8 mouse cellular contexts compared by ENCODE assay signal in the genomic region with DNA sequence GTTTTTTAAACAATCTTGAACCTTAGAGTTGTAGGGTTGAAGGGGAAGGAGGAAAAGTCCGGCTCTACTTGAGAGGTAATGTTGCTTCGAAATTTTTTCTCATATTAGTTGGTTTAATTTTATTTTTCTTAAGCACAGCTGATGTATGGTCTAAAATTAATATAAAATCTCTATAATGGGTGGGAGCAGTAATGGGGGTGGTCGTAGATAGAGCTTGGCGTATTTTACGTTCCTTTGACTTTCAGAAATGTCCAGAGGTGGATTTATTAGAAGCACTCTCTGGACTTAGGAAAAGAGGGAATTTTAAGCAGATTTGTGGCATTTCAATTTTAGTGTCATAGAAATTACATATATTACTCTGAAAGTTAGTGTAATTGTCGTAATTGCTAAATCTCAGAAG. TPM values are rescaled to one million over a fixed set of nuclear protein-coding genes. Genes with fewer than 3 reads are reported as not detected.
A peak's percentile ranks its signal among the peaks of the same experiment; 100 is the strongest.
DNase-seq lines count a peak whose midpoint lies in the region; ATAC-seq and TF ChIP-seq lines count a peak whose summit lies in the region.
"Had no signal": no experiment of that assay in that cellular context is flagged by ENCODE, and none has a peak within 500 bp of the region (broad histone marks: within the 10 kb centered on the region; RNA-seq: fewer than 3 reads in every experiment).

No protein-coding gene starts in this region.

- no peaks in the 10 kb centered on the region for H3K4me1 ChIP-seq in lung, embryonic 14.5 days (ENCODE audit: insufficient read depth)
- no peaks in the 10 kb centered on the region; the same call in 1 of the 2 replicates for H3K4me1 ChIP-seq in lung, adult 2 months (ENCODE audit: control insufficient read depth, insufficient read depth, low read length)
- H3K4me1 ChIP-seq in forebrain, embryonic 15.5 days, result no peaks in the 10 kb centered on the region
- no peaks in the 10 kb centered on the region; the same call in 1 of the 2 replicates for H3K4me1 ChIP-seq in liver, embryonic 13.5 days (replicated peaks)
- H3K4me1 ChIP-seq in stomach, embryonic 16.5 days (ENCODE audit: control insufficient read depth, insufficient read depth, low read length), result no peaks in the 10 kb centered on the region

- peak overlapping the region; percentile 56; the same call in 1 of the 2 replicates for H3K4me3 ChIP-seq in lung, embryonic 14.5 days (ENCODE audit: low read depth, low read length)
- no peak overlapping the region for H3K4me3 ChIP-seq in lung, adult 2 months (replicated peaks; ENCODE audit: extremely low read depth, low read depth, low read length)
- H3K4me3 ChIP-seq in forebrain, embryonic 15.5 days, result no peak overlapping the region
- H3K4me3 ChIP-seq in liver, embryonic 13.5 days (replicated peaks), result peak overlapping the region; percentile 70
- peak overlapping the region; percentile 63 for H3K4me3 ChIP-seq in stomach, embryonic 16.5 days (replicated peaks; ENCODE audit: low read length)

- 71% methylated on average over 6 of the region's 6 CpGs for WGBS in lung, embryonic 14.5 days
- 82% methylated on average over 6 of the region's 6 CpGs for WGBS in lung, adult 2 months
- WGBS in forebrain, embryonic 15.5 days, result 95% methylated on average over 6 of the region's 6 CpGs
- WGBS in liver, embryonic 13.5 days (ENCODE audit: insufficient replicate concordance), result 72% methylated on average over 6 of the region's 6 CpGs
- 77% methylated on average over 6 of the region's 6 CpGs for WGBS in stomach, embryonic 16.5 days

- no peak for ATAC-seq in lung, embryonic 14.5 days (ENCODE audit: insufficient read depth)
- no peak for ATAC-seq in forebrain, embryonic 15.5 days (replicated peaks)
- no peak for ATAC-seq in liver, embryonic 13.5 days (ENCODE audit: low read depth)
- ATAC-seq in stomach, embryonic 16.5 days (ENCODE audit: insufficient read depth, low FRiP score), result no peak

- no peak overlapping the region for H3K9ac ChIP-seq in lung, embryonic 14.5 days
- no peak overlapping the region for H3K9ac ChIP-seq in forebrain, embryonic 15.5 days (replicated peaks)
- H3K9ac ChIP-seq in liver, embryonic 13.5 days, result no peak overlapping the region
- no peak overlapping the region for H3K9ac ChIP-seq in stomach, embryonic 16.5 days (ENCODE audit: low read length)

- H3K27ac ChIP-seq in lung, embryonic 14.5 days (ENCODE audit: low read depth), result no peak overlapping the region
- H3K27ac ChIP-seq in forebrain, embryonic 15.5 days (replicated peaks), result no peak overlapping the region
- no peak overlapping the region for H3K27ac ChIP-seq in liver, embryonic 13.5 days
- H3K27ac ChIP-seq in stomach, embryonic 16.5 days (ENCODE audit: low read length), result no peak overlapping the region

- no peak for DNase-seq in lung, embryonic 14.5 days
- DNase-seq in lung, adult 2 months, result no peak
- DNase-seq in liver, embryonic 13.5 days, result no peak
- DNase-seq in cerebellum, adult 8-10 months, result no peak
- DNase-seq in thymus, adult 18-20 months, result no peak

- no peaks in the 10 kb centered on the region for H3K36me3 ChIP-seq in lung, embryonic 14.5 days (ENCODE audit: insufficient read depth)
- H3K36me3 ChIP-seq in forebrain, embryonic 15.5 days, result no peaks in the 10 kb centered on the region
- no peaks in the 10 kb centered on the region for H3K36me3 ChIP-seq in liver, embryonic 13.5 days
- H3K36me3 ChIP-seq in stomach, embryonic 16.5 days (ENCODE audit: control insufficient read depth, insufficient read depth, low read length), result no peaks in the 10 kb centered on the region

- no peak for TF ChIP-seq CTCF in lung, embryonic 14.5 days (IDR thresholded peaks at IDR 0.05; ENCODE audit: low read depth)
- no peak for TF ChIP-seq CTCF in lung, adult 2 months (IDR thresholded peaks at IDR 0.05; ENCODE audit: insufficient read depth, low read length)

- no peak for TF ChIP-seq POLR2A in lung, adult 2 months (IDR thresholded peaks at IDR 0.05; ENCODE audit: borderline replicate concordance, extremely low read depth, low read depth, low read length)

- H3K27me3 ChIP-seq in lung, embryonic 14.5 days (ENCODE audit: insufficient read depth, low read length), result no peaks in the 10 kb centered on the region
- no peaks in the 10 kb centered on the region for H3K27me3 ChIP-seq in forebrain, embryonic 15.5 days
- no peaks in the 10 kb centered on the region for H3K27me3 ChIP-seq in liver, embryonic 13.5 days
- no peaks in the 10 kb centered on the region for H3K27me3 ChIP-seq in stomach, embryonic 16.5 days (ENCODE audit: control insufficient read depth, insufficient read depth, low read length)

- H3K4me2 ChIP-seq in lung, embryonic 14.5 days, result peak overlapping the region; percentile 55
- H3K4me2 ChIP-seq in forebrain, embryonic 15.5 days (replicated peaks), result peak overlapping the region; percentile 49
- H3K4me2 ChIP-seq in liver, embryonic 13.5 days, result peak overlapping the region; percentile 60
- peak overlapping the region; percentile 55 for H3K4me2 ChIP-seq in stomach, embryonic 16.5 days (ENCODE audit: low read depth, low read length)

- H3K9me3 ChIP-seq in lung, embryonic 14.5 days (ENCODE audit: low read depth, low read length), result no peaks in the 10 kb centered on the region
- no peaks in the 10 kb centered on the region for H3K9me3 ChIP-seq in forebrain, embryonic 15.5 days
- H3K9me3 ChIP-seq in liver, embryonic 13.5 days (replicated peaks), result no peaks in the 10 kb centered on the region
- no peaks in the 10 kb centered on the region for H3K9me3 ChIP-seq in stomach, embryonic 16.5 days (replicated peaks; ENCODE audit: control insufficient read depth, low read length)

RNA-seq across cellular contexts. Expression of a gene that starts 0.6 kb away (rescaled TPM):
- polyA plus RNA-seq in lung, embryonic 14.5 days (2014; fragmentation: Nextera tagmentation; extraction: Ambion mirVana), result 12.3 and 14.1 TPM in 2 replicates
- 1.9 and 3.3 TPM in 2 replicates for polyA plus RNA-seq in lung, adult 2 months (2012; rRNA removed)
- 14.7 and 16.5 TPM in 2 replicates for polyA plus RNA-seq in forebrain, embryonic 15.5 days (2015; fragmentation: Nextera tagmentation; extraction: Ambion mirVana)
- polyA plus RNA-seq in liver, embryonic 13.5 days (2015; fragmentation: Nextera tagmentation; extraction: Ambion mirVana), result 9.6 and 12.5 TPM in 2 replicates
- polyA plus RNA-seq in stomach, embryonic 16.5 days (2015; fragmentation: Nextera tagmentation; extraction: Ambion mirVana), result 12.2 and 14.7 TPM in 2 replicates

RNA-seq across cellular contexts. Expression of a gene that starts 24.3 kb away (rescaled TPM):
- 0.14 TPM in 1 of 2 replicates, not detected in the other for polyA plus RNA-seq in lung, embryonic 14.5 days (2014; fragmentation: Nextera tagmentation; extraction: Ambion mirVana)
- not detected in 2 replicates for polyA plus RNA-seq in lung, adult 2 months (2012; rRNA removed)
- 0.13 TPM in 1 of 2 replicates, not detected in the other for polyA plus RNA-seq in forebrain, embryonic 15.5 days (2015; fragmentation: Nextera tagmentation; extraction: Ambion mirVana)
- polyA plus RNA-seq in liver, embryonic 13.5 days (2015; fragmentation: Nextera tagmentation; extraction: Ambion mirVana), result 0.05 TPM in 1 of 2 replicates, not detected in the other
- not detected in 2 replicates for polyA plus RNA-seq in stomach, embryonic 16.5 days (2015; fragmentation: Nextera tagmentation; extraction: Ambion mirVana)
- polyA plus RNA-seq: frontal cortex, adult 2 months had no signal

Comparison
In these comparisons a context has a peak if more than half of its experiments do, and no peak if none do; other contexts are left out.
1. H3K4me3 ChIP-seq: peak in lung, embryonic 14.5 days (single experiment), liver, embryonic 13.5 days (single experiment) and stomach, embryonic 16.5 days (single experiment); none in lung, adult 2 months (single experiment) and forebrain, embryonic 15.5 days (single experiment).
2. Peak in every context shown above with its lines, with median percentiles within 50 percentile points of each other: H3K4me2 ChIP-seq.